Mouse (Mus musculus): ENCODE measurements around the gene Scarf2.

GRCm38 (mm10) chr16:17832821-17833220 lies 35.7 kb downstream of the Scarf2 start, which contains the start of gene B830017H08Rik:
- no peak for TF ChIP-seq POLR2A (IDR thresholded peaks at IDR 0.05; ENCODE audit: borderline replicate concordance, extremely low read depth, insufficient read depth, insufficient read length, poor library complexity, severe bottlenecking)
- no peak for TF ChIP-seq CTCF (IDR thresholded peaks at IDR 0.05; ENCODE audit: borderline replicate concordance, extremely low read depth, insufficient read depth, insufficient read length)
